Mouse (Mus musculus): ENCODE results near the gene Zfp575.
"Not testable (repeated sequence)": the region's sequence is repeated elsewhere in the genome, so short reads cannot be mapped to it uniquely, and the experiment has no call there.

Zfp575 gene

GRCm38 (mm10) chr7:24587330-24588105 is at the start of gene Zfp575, which contains the start of gene Ethe1:
Zfp575 (minus strand) TSS chr7:24587641.
Ethe1 (plus strand) TSS chr7:24587543.
- DNase-seq (ENCODE audit: low read depth in 1 of 2, low spot score in 2 of 2) = no peak

GRCm38 (mm10) chr7:24637046-24637445 is 49.6 kb upstream of the Zfp575 start:
- no peak for DNase-seq (ENCODE audit: low read depth in 1 of 2, low spot score in 2 of 2)

DNA sequence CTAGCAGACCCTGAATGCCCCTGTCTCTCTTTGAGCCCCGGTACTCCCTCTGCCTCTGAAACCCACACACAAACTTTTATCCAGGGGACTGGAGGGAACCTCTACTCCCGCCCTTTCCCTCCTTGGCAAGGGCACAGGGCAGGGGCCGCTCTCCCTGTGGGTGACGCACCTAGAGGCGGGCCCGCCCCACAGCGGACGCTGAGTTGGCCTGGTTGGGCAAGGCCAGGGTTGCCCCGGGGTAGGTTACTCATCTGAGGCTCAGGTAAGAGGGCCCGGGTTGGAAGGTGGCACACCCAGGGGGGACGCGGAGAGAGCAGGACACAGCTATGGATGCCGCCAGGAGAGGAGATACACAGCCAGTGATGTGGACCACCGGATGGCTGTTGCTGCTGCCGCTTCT is 48.8 kb upstream of the Zfp575 start, which contains the start of gene Lypd3:
TSS of gene Lypd3 (plus strand) at position 287 of the 400 bp plus-strand sequence.
- no peak for DNase-seq (ENCODE audit: low read depth in 1 of 2, low spot score in 2 of 2)

GRCm38 (mm10) chr7:24630116-24630880 is 42.9 kb upstream of the Zfp575 start:
- DNase-seq (ENCODE audit: low read depth in 1 of 2, low spot score in 2 of 2) = no peak

DNA sequence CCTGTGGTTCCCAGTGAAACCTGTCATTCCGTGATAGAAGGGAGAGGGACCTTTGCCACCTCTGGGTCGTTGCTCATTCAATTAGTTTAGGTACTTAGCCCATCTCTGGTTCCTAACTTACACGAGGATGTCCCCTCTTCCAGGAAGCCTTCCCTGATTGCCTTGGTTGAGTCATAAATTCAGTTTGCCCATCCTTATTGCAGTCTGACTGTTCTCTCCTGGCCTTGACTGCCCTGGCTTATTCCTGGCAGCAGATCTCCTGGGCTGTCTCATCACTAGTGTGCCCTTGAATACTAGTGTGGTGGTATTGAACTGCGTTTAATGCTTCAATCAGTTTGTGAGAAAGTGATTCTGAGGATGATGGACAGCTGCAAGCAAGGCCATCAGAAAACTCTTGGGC is 42.2 kb upstream of the Zfp575 start:
- DNase-seq (ENCODE audit: low read depth in 1 of 2, low spot score in 2 of 2) = no peak

GRCm38 (mm10) chr7:24628685-24629610 is 41.5 kb upstream of the Zfp575 start:
- peak in 1 of 2 experiments; percentile 67 for DNase-seq (ENCODE audit: low read depth in 1 of 2, low spot score in 2 of 2)

DNA sequence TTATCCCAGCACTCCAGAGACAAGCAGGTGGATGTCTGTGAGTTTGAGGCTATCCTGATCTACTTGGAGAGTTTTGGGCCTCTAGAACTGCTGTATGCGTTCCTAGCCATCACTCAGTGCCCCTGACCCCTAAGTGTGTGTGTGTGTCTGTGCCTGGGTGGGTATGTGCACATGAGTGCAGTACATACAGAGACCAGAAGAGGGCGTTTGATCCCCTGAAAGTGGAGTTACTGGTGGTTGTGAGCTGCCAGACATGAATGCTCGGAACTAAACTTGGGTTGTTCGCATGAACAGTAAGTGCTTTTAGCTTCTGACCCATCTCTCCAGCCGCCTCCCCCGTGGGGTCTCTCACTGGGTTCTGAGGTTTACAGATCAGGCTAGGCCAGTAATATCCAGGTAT is 35.5 kb upstream of the Zfp575 start:
- no peak for DNase-seq (ENCODE audit: low read depth in 1 of 2, low spot score in 2 of 2)

- DNase-seq (ENCODE audit: low read depth in 1 of 2, low spot score in 2 of 2) = no peak
Observed at GRCm38 (mm10) chr7:24621193-24621592, 33.8 kb upstream of the Zfp575 start.

DNA sequence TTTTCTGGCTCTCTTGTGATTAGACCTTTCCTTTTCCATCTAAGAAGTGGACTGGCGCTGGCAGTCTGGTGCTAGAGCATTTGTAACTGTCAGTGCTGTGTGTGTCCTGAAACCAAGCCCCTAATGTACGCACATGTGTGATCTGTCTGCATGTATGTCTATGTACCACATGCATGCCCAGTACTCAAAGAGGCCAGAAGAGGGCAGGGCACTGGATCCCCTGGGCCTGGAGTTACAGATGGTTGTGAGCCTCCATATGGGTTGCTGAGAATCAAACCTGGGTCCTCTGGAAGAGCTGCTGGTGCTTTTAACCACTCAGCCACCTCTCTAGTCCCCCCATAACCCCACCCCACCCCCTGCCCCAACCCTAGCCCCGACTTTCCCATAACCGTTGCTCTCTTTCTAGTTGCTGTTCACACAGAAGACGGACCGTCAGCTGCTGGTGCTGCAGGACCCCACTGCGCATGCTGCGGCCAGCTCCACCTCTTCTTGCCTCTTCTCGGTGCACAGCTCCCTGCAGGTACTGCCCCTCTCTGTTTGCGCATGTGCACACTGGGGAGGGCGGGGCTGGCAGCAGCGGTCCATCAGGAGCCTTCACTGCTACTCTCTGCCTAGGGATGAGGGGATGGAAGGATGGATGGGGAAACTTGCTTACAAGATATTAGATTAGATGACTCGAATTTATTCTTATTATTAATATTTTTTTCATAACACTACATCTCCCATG is 32.4 kb upstream of the Zfp575 start:
- DNase-seq (ENCODE audit: low read depth in 1 of 2, low spot score in 2 of 2) = no peak

- DNase-seq (ENCODE audit: low read depth in 1 of 2, low spot score in 2 of 2) = not testable (repeated sequence)
Observed at GRCm38 (mm10) chr7:24618374-24618773, 30.9 kb upstream of the Zfp575 start.

DNA sequence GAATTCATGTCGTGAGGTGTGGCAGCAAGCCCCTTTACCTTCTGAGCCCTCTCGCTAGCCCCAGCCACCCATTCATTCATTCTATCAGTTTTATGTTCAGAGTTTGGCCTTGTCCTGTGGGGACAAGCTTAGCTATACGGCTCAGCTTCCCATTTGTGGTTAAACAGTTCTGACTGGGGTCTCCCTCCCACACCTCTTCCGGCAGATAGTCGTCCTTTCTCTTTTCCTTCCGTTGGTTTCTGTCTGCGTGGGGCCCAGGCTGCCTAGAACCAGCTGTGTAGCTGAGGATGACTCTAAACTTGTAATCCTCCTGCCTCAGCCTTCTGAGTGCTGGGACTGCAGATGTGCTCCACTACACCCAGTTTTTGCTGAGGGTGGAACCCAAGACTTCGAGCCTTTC is 30.3 kb upstream of the Zfp575 start:
- no peak for DNase-seq (ENCODE audit: low read depth in 1 of 2, low spot score in 2 of 2)

GRCm38 (mm10) chr7:24614816-24615215 is 27.4 kb upstream of the Zfp575 start:
- DNase-seq (ENCODE audit: low read depth in 1 of 2, low spot score in 2 of 2) = no peak

DNA sequence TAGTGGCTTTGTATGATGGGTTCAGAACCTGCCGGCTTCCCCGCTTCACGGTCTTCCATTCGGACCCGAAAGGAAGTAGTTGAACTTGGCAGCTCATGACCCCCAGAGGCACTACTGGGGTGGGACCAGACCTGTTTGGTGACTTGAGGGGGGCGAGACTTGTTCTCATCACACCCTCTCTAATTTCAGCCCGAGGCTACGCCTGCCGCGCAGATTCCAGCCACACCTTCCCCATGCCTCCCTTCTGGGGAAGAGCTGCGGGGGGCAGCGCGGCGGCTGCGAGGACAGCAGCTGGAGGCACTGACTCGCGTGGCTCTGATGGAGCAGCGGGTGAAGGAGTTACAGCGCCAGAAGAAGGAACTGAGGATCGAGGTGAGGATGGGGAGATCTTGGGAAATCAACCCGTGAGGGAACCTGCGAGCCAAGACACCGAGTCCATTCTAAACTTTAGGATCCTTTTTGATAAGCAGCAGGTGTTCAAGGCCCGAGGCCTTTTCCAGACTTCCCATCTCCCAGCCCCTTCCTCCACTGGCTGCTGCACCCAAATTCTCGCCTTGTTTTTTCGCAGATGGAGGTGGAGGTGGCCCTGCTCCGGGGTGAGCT is 25.0 kb upstream of the Zfp575 start:
- DNase-seq (ENCODE audit: low read depth in 1 of 2, low spot score in 2 of 2) = no peak

- no peak for DNase-seq (ENCODE audit: low read depth in 1 of 2, low spot score in 2 of 2)
Observed at GRCm38 (mm10) chr7:24611709-24612108, 24.3 kb upstream of the Zfp575 start.

- peak; percentile 86 to 95 for DNase-seq (ENCODE audit: low read depth in 1 of 2, low spot score in 2 of 2)
Observed at GRCm38 (mm10) chr7:24610879-24611494, 23.5 kb upstream of the Zfp575 start.

DNA sequence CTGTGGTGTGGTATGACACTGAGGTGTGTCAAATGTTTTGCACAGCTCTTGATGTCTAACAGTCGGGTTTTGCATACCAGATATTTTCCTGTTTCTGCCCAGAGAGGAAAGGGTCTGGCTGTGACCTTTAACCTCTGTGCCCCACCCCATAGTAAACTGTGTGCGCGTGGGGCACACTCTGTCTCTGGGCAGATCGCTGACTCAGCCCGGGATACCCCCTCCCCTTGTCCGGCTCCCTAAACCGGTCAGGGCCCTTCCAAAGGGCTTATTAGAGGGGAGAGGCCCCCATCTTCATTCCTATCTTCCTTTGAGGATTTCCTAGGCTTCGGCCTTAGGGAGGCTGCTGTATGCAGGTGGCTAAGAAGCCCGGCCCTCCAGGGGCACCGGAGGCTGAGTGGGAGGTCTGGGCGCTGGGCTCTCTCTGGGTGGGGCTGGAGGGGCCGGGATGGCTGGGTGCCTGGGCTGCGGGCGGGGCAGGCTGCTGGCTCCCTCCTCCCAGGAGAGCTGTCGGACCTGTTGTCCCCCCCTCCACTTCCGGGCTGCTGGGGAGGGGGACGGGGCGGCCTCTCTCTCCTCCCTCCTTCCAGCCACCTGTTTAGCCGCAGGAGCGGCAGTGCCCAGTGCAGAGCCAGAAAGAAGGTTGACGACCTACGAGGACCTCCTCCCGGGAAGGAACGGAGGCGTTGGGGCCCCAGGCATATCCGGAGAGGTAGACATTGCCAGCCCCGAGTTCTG is 22.9 kb upstream of the Zfp575 start, which contains the start of gene Phldb3:
TSS of gene Phldb3 (plus strand) at position 620 of the 735 bp plus-strand sequence.
- DNase-seq (ENCODE audit: low read depth in 1 of 2, low spot score in 2 of 2) = no peak

GRCm38 (mm10) chr7:24608561-24608960 is 21.1 kb upstream of the Zfp575 start:
- DNase-seq (ENCODE audit: low read depth in 1 of 2, low spot score in 2 of 2) = no peak

DNA sequence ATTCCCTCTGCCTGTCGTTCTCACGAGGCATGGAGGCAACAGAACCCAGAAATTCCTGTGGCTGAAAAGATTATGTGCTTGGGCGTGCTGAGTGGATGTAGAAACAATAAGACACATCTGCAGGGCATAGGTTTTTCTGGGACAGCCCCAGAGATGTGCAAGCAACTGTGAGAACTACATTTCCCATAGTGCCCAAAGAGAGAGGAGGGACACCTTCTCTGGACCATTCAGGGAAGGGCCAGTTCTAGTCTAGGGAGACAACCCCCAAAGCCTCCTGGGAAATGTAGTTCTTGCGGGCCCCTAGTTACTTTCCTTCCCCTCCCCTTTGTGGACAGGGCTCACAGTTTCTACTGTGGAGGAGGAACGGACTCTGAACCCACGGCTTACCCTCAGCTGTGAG is 20.6 kb upstream of the Zfp575 start:
- DNase-seq (ENCODE audit: low read depth in 1 of 2, low spot score in 2 of 2) = peak in 1 of 2 experiments; percentile 54

- DNase-seq (ENCODE audit: low read depth in 1 of 2, low spot score in 2 of 2) = no peak
Observed at GRCm38 (mm10) chr7:24606046-24606445, 18.6 kb upstream of the Zfp575 start.
